Mouse (Mus musculus) gastrocnemius, postnatal 14 days (tissue): Measurements from ENCODE around the gene Bub1b. TPM values are rescaled to one million over a fixed set of nuclear protein-coding genes. Genes with fewer than 3 reads are reported as not detected.

Source experiments
- DNase-seq: peaks from one replicate; pipeline ENCODE4 v3.0.0; 2021; ENCODE audit warnings: mixed read lengths
- intact Hi-C: fragments of 180-260 bp; cut with DNase I; formaldehyde crosslinking; loops from one replicate; pipeline ENCODE4 v1.15.1; 2025; ENCODE audit warnings: low total_unique reads
- total RNA-seq, 2 experiments: library from RNA; stranded (reverse); gene quantifications; 2 replicates each; pipeline ENCODE4 v1.2.3; 2021

The Bub1b gene
- total RNA-seq, 2 experiments from 2014 or later: 5.7 to 5.8 TPM

- intact Hi-C loops: no loop called here
- no peak for DNase-seq
Measured at GRCm38 (mm10) chr2:118687791-118688190, 89.8 kb downstream of the Bub1b start.

GRCm38 (mm10) chr2:118689875-118690274, 91.9 kb downstream of the Bub1b start:
- intact Hi-C loops: no loop called here
- no peak for DNase-seq

Other genes with a start within 250 kb of the Bub1b start
- gene Gpr176, start 224.8 kb upstream of the Bub1b start, total RNA-seq: under 1 TPM; 0.20 to 0.23 TPM
- 1 to 10 TPM; 4.0 to 6.2 TPM for gene Eif2ak4, start 209.6 kb upstream of the Bub1b start, total RNA-seq
- 100 to 1,000 TPM; 130 to 138 TPM for gene Srp14, start 118.5 kb upstream of the Bub1b start, total RNA-seq
- gene Bmf, start 48.5 kb upstream of the Bub1b start, total RNA-seq: 10 to 100 TPM; 12.8 to 16.4 TPM
- under 1 TPM; 0.07 to 0.14 TPM for gene Pak6, start 65.1 kb downstream of the Bub1b start, total RNA-seq
- not detected for gene Ankrd63, start 105.8 kb downstream of the Bub1b start, total RNA-seq
- gene Plcb2, start 130.2 kb downstream of the Bub1b start, total RNA-seq: under 1 TPM; 0.08 to 0.27 TPM
- gene Inafm2, start 147.5 kb downstream of the Bub1b start, total RNA-seq: 1 to 10 TPM; 5.3 TPM
- gene Ccdc9b, start 164.4 kb downstream of the Bub1b start, total RNA-seq: 1 to 10 TPM; 6.8 to 6.9 TPM
- gene Phgr1, start 174.6 kb downstream of the Bub1b start, total RNA-seq: not detected
- under 1 TPM; 0.06 to 0.07 TPM for gene Disp2, start 181.5 kb downstream of the Bub1b start, total RNA-seq
- gene Knstrn, start 215.8 kb downstream of the Bub1b start, total RNA-seq: 1 to 10 TPM; 3.8 to 4.1 TPM